Mouse (Mus musculus) heart, adult 2 months (tissue): Measurements from ENCODE around the gene Pprc1. TPM values are rescaled to one million over a fixed set of nuclear protein-coding genes. Genes with fewer than 3 reads are reported as not detected.

Experiments
- DNase-seq, 2 experiments: peaks; one replicate each; pipeline ENCODE4 v3.0.0; 2021
- H3K27ac ChIP-seq: fragments of 200-600 bp; 2 replicates; pipeline ENCODE4 v1.8.1; 2022
- H3K27me3 ChIP-seq: fragments of 200-500 bp; 2 replicates; pipeline ENCODE4 v1.6.1; 2012; ENCODE audit warnings: mild to moderate bottlenecking, low read length, inconsistent platforms, mixed read lengths; ENCODE audit not compliant: control insufficient read depth, insufficient read depth
- H3K36me3 ChIP-seq: fragments of 200-500 bp; 2 replicates; pipeline ENCODE4 v1.6.1; 2012; ENCODE audit warnings: low read length, inconsistent platforms; ENCODE audit not compliant: control insufficient read depth, insufficient read depth
- H3K4me1 ChIP-seq: fragments of 200-500 bp; 2 replicates; pipeline ENCODE4 v1.6.1; 2011; ENCODE audit warnings: low read length; ENCODE audit not compliant: control insufficient read depth, insufficient read depth
- H3K4me3 ChIP-seq: fragments of 200-600 bp; 2 replicates; pipeline ENCODE4 v1.8.1; 2022
- H3K79me2 ChIP-seq: fragments of 200-500 bp; replicated peaks from 2 replicates; pipeline ENCODE4 v1.6.1; 2012; ENCODE audit warnings: mild to moderate bottlenecking, inconsistent platforms, low read length, moderate library complexity, mixed read lengths; ENCODE audit not compliant: control insufficient read depth, insufficient read depth
- H3K9ac ChIP-seq: fragments of 200-500 bp; 2 replicates; pipeline ENCODE4 v1.6.1; 2012; ENCODE audit warnings: low read depth, mild to moderate bottlenecking, control low read depth, inconsistent platforms, low read length, mixed read lengths
- CTCF ChIP-seq: fragments of 200-600 bp; IDR thresholded peaks from 2 replicates; pipeline ENCODE4 v1.8.1; 2022; ENCODE audit warnings: antibody characterized with exemption, mild to moderate bottlenecking, moderate library complexity
- EP300 ChIP-seq: fragments of 200-500 bp; IDR thresholded peaks from 2 replicates; pipeline ENCODE4 v1.6.1; 2011; ENCODE audit warnings: low read depth, low read length, control low read depth; ENCODE audit not compliant: insufficient read depth
- POLR2A ChIP-seq: fragments of 200-500 bp; IDR thresholded peaks from 2 replicates; pipeline ENCODE4 v1.6.1; 2011; ENCODE audit warnings: mild to moderate bottlenecking, low read depth, low read length, control low read depth; ENCODE audit not compliant: insufficient read depth
- WGBS: fragments of 180-500 bp; shearing (Covaris S2); methylation state at CpG from one replicate; pipeline ENCODE4 v1.1.7; 2018; 5-methylcytosine and 5-hydroxymethylcytosine counted together
- intact Hi-C: fragments of 180-260 bp; cut with DNase I; formaldehyde crosslinking; loops from one replicate; pipeline ENCODE4 v1.15.1; 2025
- polyA plus RNA-seq: library from polyadenylated mRNA; depleted of rRNA; stranded (reverse); fragments of >200 nt; gene quantifications from 2 replicates; pipeline ENCODE4 v1.2.3, GENCODE M21; 2012
- total RNA-seq, 2 experiments: library from RNA; stranded (reverse); gene quantifications; 2 replicates each; pipeline ENCODE4 v1.2.3; 2021

Gene Pprc1
- total and polyA plus RNA-seq, 3 experiments: 11.7 to 18.3 (median 15.0) TPM

- Histone ChIP-seq H3K27me3 (no peaks in the 10 kb centered on the region), H3K4me3 (no peak overlapping the region), H3K79me2 (no peaks in the 10 kb centered on the region), H3K9ac (no peak overlapping the region), H3K4me1 (no peaks in the 10 kb centered on the region; the same call in 1 of the 2 replicates), H3K27ac (no peak overlapping the region), H3K36me3 (no peaks in the 10 kb centered on the region)
- 48% methylated on average over 6 of the region's 6 CpGs for WGBS
- intact Hi-C loops: no loop called here
- DNase-seq: no peak
- no peak for TF ChIP-seq CTCF
Measured at GRCm38 (mm10) chr19:46103437-46104186, 58.9 kb downstream of the Pprc1 start.

DNA sequence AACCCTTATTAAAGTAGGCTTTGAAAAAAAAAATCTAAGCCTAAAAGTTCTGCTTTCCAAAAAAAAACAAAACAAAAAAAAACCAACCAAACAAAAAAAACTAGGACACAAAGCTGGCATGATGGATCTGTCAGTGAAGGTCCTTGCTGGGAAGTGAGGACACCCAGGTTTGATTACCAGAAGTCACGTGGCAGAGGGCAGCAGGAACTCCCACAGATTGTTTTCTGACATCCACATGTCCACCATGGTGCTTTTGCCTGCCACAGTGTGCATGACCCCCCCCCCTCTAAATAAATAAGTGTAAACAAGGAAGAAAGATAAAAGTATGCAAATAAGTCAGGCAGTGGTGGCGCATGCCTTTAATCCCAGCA is 59.5 kb downstream of the Pprc1 start:
- Histone ChIP-seq H3K79me2 (no peaks in the 10 kb centered on the region), H3K27ac (no peak overlapping the region)

DNA sequence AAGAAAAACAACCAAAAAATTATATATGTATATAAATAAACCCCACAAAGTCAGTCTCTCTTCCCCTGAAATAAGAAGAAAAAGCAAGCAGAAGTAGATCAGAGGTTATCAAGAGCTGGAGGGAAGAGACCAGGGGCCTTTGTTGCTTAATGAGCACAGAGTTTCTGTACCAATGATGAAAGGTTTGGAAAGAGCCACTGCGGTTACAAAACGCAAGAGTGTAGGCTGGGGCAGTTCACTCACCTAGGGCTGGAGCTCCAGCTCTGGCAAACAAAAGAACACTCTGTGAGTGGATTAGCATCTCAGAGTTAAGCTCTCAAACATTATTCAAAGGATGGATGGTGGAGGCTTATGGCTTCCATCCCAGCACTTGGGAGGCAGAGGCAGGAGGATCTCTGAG is 65.5 kb downstream of the Pprc1 start:
- intact Hi-C loops: no loop called here
- no peak for DNase-seq
- Histone ChIP-seq H3K4me1 (no peaks in the 10 kb centered on the region), H3K9ac (no peak overlapping the region), H3K27me3 (no peaks in the 10 kb centered on the region), H3K79me2 (no peaks in the 10 kb centered on the region), H3K36me3 (no peaks in the 10 kb centered on the region), H3K27ac (no peak overlapping the region), H3K4me3 (no peak overlapping the region)
- no peak for TF ChIP-seq POLR2A
- TF ChIP-seq CTCF: no peak
- TF ChIP-seq EP300: no peak
- 84% methylated on average over 2 of the region's 2 CpGs for WGBS

More for the DNA sequence above, 59.5 kb downstream of the Pprc1 start:
- Histone ChIP-seq H3K4me3 (no peak overlapping the region), H3K4me1 (no peaks in the 10 kb centered on the region; the same call in 1 of the 2 replicates), H3K9ac (no peak overlapping the region), H3K36me3 (no peaks in the 10 kb centered on the region), H3K27me3 (no peaks in the 10 kb centered on the region)
- 70% methylated on average over 2 of the region's 2 CpGs for WGBS
- no peak for DNase-seq
- intact Hi-C loops: no loop called here
- TF ChIP-seq CTCF: no peak
- no peak for TF ChIP-seq EP300

DNA sequence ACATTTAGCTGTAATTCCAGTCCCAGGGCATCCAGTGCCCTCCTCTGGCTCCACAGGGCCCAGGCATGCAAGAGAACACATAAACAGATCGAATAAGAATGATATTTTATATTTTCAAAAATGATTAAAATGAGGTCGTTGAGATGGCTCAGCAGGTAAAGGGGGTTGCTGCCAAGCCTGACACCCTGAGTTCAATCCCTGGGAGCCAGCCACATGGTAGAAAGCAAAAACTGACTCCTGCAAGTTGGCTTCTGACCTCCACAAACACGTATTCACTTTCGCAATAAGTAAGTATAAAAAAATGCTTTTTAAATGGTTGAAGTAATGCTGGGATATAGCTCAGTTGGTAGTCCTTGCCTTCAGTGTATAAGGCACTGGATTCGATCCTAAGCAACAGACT is 66.1 kb downstream of the Pprc1 start:
- Histone ChIP-seq H3K36me3 (no peaks in the 10 kb centered on the region), H3K27ac (no peak overlapping the region), H3K27me3 (no peaks in the 10 kb centered on the region), H3K79me2 (no peaks in the 10 kb centered on the region), H3K4me1 (no peaks in the 10 kb centered on the region), H3K9ac (no peak overlapping the region), H3K4me3 (no peak overlapping the region)
- 83% methylated on average over 5 of the region's 5 CpGs for WGBS
- TF ChIP-seq POLR2A (no peak), CTCF (no peak), EP300 (no peak)
- DNase-seq: no peak
- intact Hi-C loops: no loop called here

- intact Hi-C loops: no loop called here
- no peaks in the 10 kb centered on the region for H3K4me1 ChIP-seq
- no peak overlapping the region for H3K27ac ChIP-seq
- 65% methylated on average over 4 of the region's 4 CpGs for WGBS
- no peaks in the 10 kb centered on the region for H3K36me3 ChIP-seq
- no peak overlapping the region for H3K9ac ChIP-seq
- no peaks in the 10 kb centered on the region for H3K27me3 ChIP-seq
- no peak overlapping the region for H3K4me3 ChIP-seq
- no peak for TF ChIP-seq CTCF
- TF ChIP-seq POLR2A: no peak
- TF ChIP-seq EP300: no peak
- DNase-seq: no peak
- H3K79me2 ChIP-seq: no peaks in the 10 kb centered on the region
Measured at GRCm38 (mm10) chr19:46114617-46115016, 69.9 kb downstream of the Pprc1 start.

DNA sequence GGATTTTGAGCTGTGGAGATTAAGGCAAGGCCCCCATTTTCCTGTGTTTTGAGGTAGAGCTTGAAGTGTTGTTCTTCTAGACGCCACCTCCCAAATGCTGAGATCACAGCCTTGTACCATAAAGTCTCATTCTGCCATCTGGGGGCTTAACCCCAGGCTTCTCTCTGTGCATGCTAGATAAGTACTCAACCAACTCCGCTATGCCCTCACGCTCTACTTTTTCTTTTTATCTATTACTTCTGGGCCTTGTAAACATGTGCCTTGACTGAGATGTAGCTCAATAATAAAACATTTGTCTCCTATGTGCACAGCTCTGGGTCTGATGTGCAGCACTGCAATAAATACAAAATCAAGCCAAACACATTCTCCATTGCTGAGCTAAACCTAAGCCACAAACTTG is 74.8 kb downstream of the Pprc1 start:
- no peak overlapping the region for H3K4me3 ChIP-seq
- intact Hi-C loops: no loop called here
- no peaks in the 10 kb centered on the region for H3K36me3 ChIP-seq
- no peaks in the 10 kb centered on the region for H3K4me1 ChIP-seq
- no peak for TF ChIP-seq EP300
- no peak for TF ChIP-seq CTCF
- no peak for TF ChIP-seq POLR2A
- H3K79me2 ChIP-seq: no peaks in the 10 kb centered on the region
- no peaks in the 10 kb centered on the region for H3K27me3 ChIP-seq
- WGBS: 86% methylated on average over 3 of the region's 3 CpGs
- no peak overlapping the region for H3K9ac ChIP-seq
- H3K27ac ChIP-seq: no peak overlapping the region
- DNase-seq: no peak
